Mouse (Mus musculus) stomach, embryonic 16.5 days (tissue): ENCODE measurements around the gene Hjurp. TPM values are rescaled to one million over a fixed set of nuclear protein-coding genes. Genes with fewer than 3 reads are reported as not detected.
"Not testable (repeated sequence)": the region's sequence is repeated elsewhere in the genome, so short reads cannot be mapped to it uniquely, and the experiment has no call there.

Source experiments
- ATAC-seq: fragments of 200-750 bp; cut with Nextera tagmentation; 2 replicates; pipeline ENCODE4 v1.8.0; 2017; ENCODE audit warnings: moderate number of reproducible peaks, moderate TSS enrichment; ENCODE audit not compliant: insufficient read depth, low FRiP score
- H3K27ac ChIP-seq: fragments of 300-500 bp; sonication (generic); 2 replicates; pipeline ENCODE4 v1.5.1; 2014; ENCODE audit warnings: low read length
- H3K27me3 ChIP-seq: fragments of 300-500 bp; sonication (generic); 2 replicates; pipeline ENCODE4 v1.6.1; 2014; ENCODE audit warnings: low read length, control low read depth, mixed read lengths; ENCODE audit not compliant: control insufficient read depth, insufficient read depth
- H3K36me3 ChIP-seq: fragments of 300-500 bp; sonication (generic); 2 replicates; pipeline ENCODE4 v1.6.1; 2014; ENCODE audit warnings: low read length; ENCODE audit not compliant: control insufficient read depth, insufficient read depth
- H3K4me1 ChIP-seq: fragments of 300-500 bp; sonication (generic); 2 replicates; pipeline ENCODE4 v1.6.1; 2014; ENCODE audit warnings: low read length, control low read depth, mixed read lengths; ENCODE audit not compliant: control insufficient read depth, insufficient read depth
- H3K4me2 ChIP-seq: fragments of 300-500 bp; sonication (generic); 2 replicates; pipeline ENCODE4 v1.6.1; 2014; ENCODE audit warnings: low read depth, low read length, mixed read lengths
- H3K4me3 ChIP-seq: fragments of 300-500 bp; sonication (generic); replicated peaks from 2 replicates; pipeline ENCODE4 v1.5.1; 2014; ENCODE audit warnings: mild to moderate bottlenecking, low read length
- H3K9ac ChIP-seq: fragments of 300-500 bp; sonication (generic); 2 replicates; pipeline ENCODE4 v1.6.1; 2014; ENCODE audit warnings: low read length
- H3K9me3 ChIP-seq: fragments of 300-500 bp; sonication (generic); replicated peaks from 2 replicates; pipeline ENCODE4 v1.6.1; 2016; ENCODE audit warnings: low read length, control low read depth; ENCODE audit not compliant: control insufficient read depth
- WGBS: fragments of 180-500 bp; shearing (Covaris S2); extraction: QIAGEN DNeasy Blood & Tissue Kit; methylation state at CpG from one replicate; pipeline ENCODE4 v1.1.7; 2014; 5-methylcytosine and 5-hydroxymethylcytosine counted together
- polyA plus RNA-seq: library from polyadenylated mRNA; unstranded; fragments of >200 nt; fragmentation: Nextera tagmentation; extraction: Ambion mirVana; gene quantifications from 2 replicates; pipeline ENCODE4 v1.2.1, GENCODE M21; 2015

Hjurp gene
- polyA plus RNA-seq, 1 experiment from 2014 or later, result 169 TPM

- ATAC-seq, result no peak
- Histone ChIP-seq H3K36me3 (no peaks in the 10 kb centered on the region), H3K27me3 (no peaks in the 10 kb centered on the region), H3K4me2 (no peak overlapping the region), H3K9me3 (peaks cover 61% of the 10 kb centered on the region), H3K27ac (no peak overlapping the region), H3K4me3 (no peak overlapping the region), H3K4me1 (no peaks in the 10 kb centered on the region), H3K9ac (no peak overlapping the region)
- 55% methylated on average over 2 of the region's 2 CpGs for WGBS
These were observed 50.0 kb downstream of the Hjurp start for GRCm38 (mm10) chr1:88227482-88227881.

DNA sequence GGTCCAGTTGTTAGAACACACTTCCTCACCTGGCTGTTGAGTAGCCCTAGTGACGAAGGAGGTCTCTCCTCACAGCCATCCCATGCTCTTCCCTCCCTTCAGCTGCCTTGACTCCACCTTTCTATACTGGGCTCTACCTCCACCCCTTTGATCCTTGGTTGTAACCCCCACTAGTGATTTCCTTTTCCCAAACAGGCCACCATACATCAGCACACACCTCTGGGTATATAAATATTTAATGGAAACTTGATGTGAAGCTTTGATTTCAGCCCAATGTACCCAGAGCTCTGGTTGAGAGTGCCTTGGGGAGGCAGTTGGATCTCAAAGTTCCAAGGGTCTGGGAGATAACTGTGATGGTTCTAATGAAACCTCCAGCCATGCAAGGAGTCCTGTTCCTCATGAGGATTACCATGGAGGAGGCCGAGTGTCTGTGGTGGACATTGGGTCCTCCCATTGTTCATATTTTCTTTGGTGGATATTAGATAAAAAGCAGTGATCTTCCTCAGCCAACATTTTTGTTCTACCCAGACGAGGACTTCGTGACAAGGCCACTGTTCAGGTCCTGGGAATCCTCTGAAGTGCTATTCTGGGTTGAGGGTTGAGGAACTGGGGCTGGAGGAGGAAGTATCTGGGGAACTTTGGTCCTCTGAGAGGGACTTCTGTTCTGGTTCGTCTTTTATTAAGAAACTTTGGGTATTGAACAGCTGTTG is 50.6 kb downstream of the Hjurp start, which contains the start of gene Mroh2a:
TSS of gene Mroh2a (plus strand) at position 317 of the 710 bp plus-strand sequence.
- Histone ChIP-seq H3K27me3 (no peaks in the 10 kb centered on the region), H3K4me2 (no peak within 1 kb of the TSS), H3K9me3 (peaks cover 56% of the 10 kb centered on the region), H3K27ac (no peak within 1 kb of the TSS), H3K36me3 (no peaks in the 10 kb centered on the region), H3K9ac (no peak within 1 kb of the TSS), H3K4me3 (no peak within 1 kb of the TSS), H3K4me1 (no peaks in the 10 kb centered on the region)
- 51% methylated on average over 5 of the region's 5 CpGs for WGBS
- no peak for ATAC-seq

DNA sequence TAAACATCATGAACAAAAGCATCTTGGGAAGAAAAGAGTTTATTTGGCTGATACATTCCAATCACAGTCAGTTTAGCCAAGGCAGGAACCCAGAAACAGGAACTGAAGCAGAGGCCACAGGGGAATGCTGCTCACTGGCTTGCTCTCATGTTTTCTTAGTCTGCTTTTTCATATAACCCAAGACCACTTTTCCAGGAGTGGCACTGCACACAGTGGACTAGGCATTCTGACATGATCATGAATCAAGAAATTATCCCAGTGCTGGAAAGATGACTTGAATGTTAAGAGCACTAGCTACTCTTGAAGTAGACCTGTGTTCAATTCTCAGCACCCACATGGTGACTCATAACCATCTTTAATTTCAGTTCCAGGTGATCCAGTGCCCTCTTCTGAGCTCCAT is 51.7 kb downstream of the Hjurp start:
- Histone ChIP-seq H3K4me3 (no peak overlapping the region), H3K4me1 (no peaks in the 10 kb centered on the region), H3K4me2 (no peak overlapping the region), H3K27me3 (no peaks in the 10 kb centered on the region), H3K27ac (no peak overlapping the region), H3K9me3 (peaks cover 46% of the 10 kb centered on the region), H3K9ac (no peak overlapping the region), H3K36me3 (no peaks in the 10 kb centered on the region)
- ATAC-seq, result no peak

- not testable (repeated sequence) for ATAC-seq, H3K9ac ChIP-seq, H3K4me1 ChIP-seq, H3K27me3 ChIP-seq, H3K27ac ChIP-seq, H3K36me3 ChIP-seq, H3K4me3 ChIP-seq, H3K4me2 ChIP-seq
- H3K9me3 ChIP-seq, result peaks cover 42% of the 10 kb centered on the region
- 44% methylated on average over 2 of the region's 2 CpGs for WGBS
These were observed 52.1 kb downstream of the Hjurp start for GRCm38 (mm10) chr1:88225301-88225700.

- Histone ChIP-seq H3K4me1 (no peaks in the 10 kb centered on the region), H3K36me3 (no peaks in the 10 kb centered on the region), H3K4me2 (no peak overlapping the region), H3K4me3 (no peak overlapping the region), H3K9me3 (peaks cover 33% of the 10 kb centered on the region), H3K27ac (no peak overlapping the region), H3K9ac (no peak overlapping the region), H3K27me3 (no peaks in the 10 kb centered on the region)
- WGBS, result 66% methylated on average over 2 of the region's 2 CpGs
- no peak for ATAC-seq
These were observed 53.2 kb downstream of the Hjurp start for GRCm38 (mm10) chr1:88224029-88224776.

DNA sequence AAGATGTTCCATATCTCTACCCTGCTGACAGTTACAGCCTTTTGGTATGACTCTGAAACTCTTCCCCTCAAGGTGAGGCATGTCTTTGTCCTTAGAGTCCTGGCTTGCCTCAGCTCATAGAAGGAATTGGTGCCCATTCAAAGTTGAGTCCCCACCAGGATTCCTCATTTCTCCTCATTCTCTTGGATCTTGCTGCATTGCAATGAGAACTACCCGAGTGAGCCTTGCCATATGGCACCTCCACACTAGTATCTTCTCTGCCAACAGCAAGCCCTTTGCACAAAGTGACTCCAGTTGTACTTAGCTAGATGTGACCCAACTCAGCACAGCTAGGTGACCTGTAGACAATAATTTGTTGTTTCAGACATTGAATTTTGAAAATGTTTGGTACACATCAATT is 53.8 kb downstream of the Hjurp start:
- no peak for ATAC-seq
- no peak overlapping the region for H3K4me3 ChIP-seq
- peaks cover 31% of the 10 kb centered on the region for H3K9me3 ChIP-seq
- H3K4me2 ChIP-seq, result no peak overlapping the region
- no peaks in the 10 kb centered on the region for H3K27me3 ChIP-seq
- H3K27ac ChIP-seq, result no peak overlapping the region
- WGBS, result 53% methylated on average over 1 of the region's 1 CpGs
- H3K36me3 ChIP-seq, result no peaks in the 10 kb centered on the region
- no peaks in the 10 kb centered on the region for H3K4me1 ChIP-seq
- H3K9ac ChIP-seq, result no peak overlapping the region

- H3K9me3 ChIP-seq, result peaks cover 25% of the 10 kb centered on the region
- not testable (repeated sequence) for H3K27me3 ChIP-seq, H3K4me3 ChIP-seq, ATAC-seq, H3K27ac ChIP-seq, H3K4me1 ChIP-seq, H3K4me2 ChIP-seq, H3K36me3 ChIP-seq, H3K9ac ChIP-seq
These were observed 54.4 kb downstream of the Hjurp start for GRCm38 (mm10) chr1:88223011-88223515.

DNA sequence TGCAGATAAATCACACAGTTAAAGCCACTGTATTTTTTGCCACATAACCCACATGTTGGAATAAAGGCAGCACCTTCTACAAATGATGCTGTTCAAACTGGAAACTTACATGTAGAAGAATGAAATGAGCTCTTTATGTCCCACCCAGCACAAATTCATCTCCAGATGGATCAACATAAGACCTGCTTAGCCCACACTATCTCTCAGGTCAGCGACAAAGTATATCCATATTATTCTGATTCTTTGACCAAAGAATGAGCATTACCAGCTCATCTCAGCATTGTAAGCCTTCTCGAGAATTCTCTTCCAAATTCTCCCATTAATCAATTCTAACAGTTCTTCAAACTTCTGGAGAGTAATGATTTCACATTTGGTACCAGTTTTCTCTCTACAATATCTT is 55.2 kb downstream of the Hjurp start:
- H3K27me3 ChIP-seq, result no peaks in the 10 kb centered on the region
- H3K4me3 ChIP-seq, result no peak overlapping the region
- no peak overlapping the region for H3K9ac ChIP-seq
- WGBS, result 45% methylated on average over 2 of the region's 2 CpGs
- H3K4me2 ChIP-seq, result no peak overlapping the region
- peaks cover 22% of the 10 kb centered on the region for H3K9me3 ChIP-seq
- H3K36me3 ChIP-seq, result no peaks in the 10 kb centered on the region
- no peaks in the 10 kb centered on the region for H3K4me1 ChIP-seq
- no peak for ATAC-seq
- H3K27ac ChIP-seq, result no peak overlapping the region

- ATAC-seq, result no peak
- H3K36me3 ChIP-seq, result no peaks in the 10 kb centered on the region
These were observed 57.1 kb downstream of the Hjurp start for GRCm38 (mm10) chr1:88220336-88220735.

More at GRCm38 (mm10) chr1:88220336-88220735, 57.1 kb downstream of the Hjurp start:
- H3K4me1 ChIP-seq, result no peaks in the 10 kb centered on the region
- no peak overlapping the region for H3K27ac ChIP-seq
- H3K4me2 ChIP-seq, result no peak overlapping the region
- H3K27me3 ChIP-seq, result no peaks in the 10 kb centered on the region
- no peak overlapping the region for H3K4me3 ChIP-seq
- peaks cover 21% of the 10 kb centered on the region for H3K9me3 ChIP-seq
- no peak overlapping the region for H3K9ac ChIP-seq
